Mouse (Mus musculus) C2C12 (cell line): ENCODE measurements at regions not wholly inside any gene's neighbourhood (a gene's known extent, or its start where the extent isn't known, plus 50 kb on each side); places are given as distances from the start of the nearest gene placed in this dataset.

ENCODE experiments used
- CEBPB ChIP-seq: IDR thresholded peaks from one replicate; pipeline ENCODE4 v1.6.1; 2011; ENCODE audit warnings: low read depth, mild to moderate bottlenecking, control low read depth, moderate library complexity
- CTCF ChIP-seq: IDR thresholded peaks from one replicate; pipeline ENCODE4 v1.5.1; 2011; ENCODE audit not compliant: control insufficient read depth, insufficient read depth, insufficient read length
- FOSL1 ChIP-seq: IDR thresholded peaks from one replicate; pipeline ENCODE4 v1.8.0; 2011; ENCODE audit warnings: mild to moderate bottlenecking, low read length; ENCODE audit not compliant: poor library complexity, insufficient read depth, severe bottlenecking
- MAX ChIP-seq: IDR thresholded peaks from one replicate; pipeline ENCODE4 v1.6.1; 2011; ENCODE audit warnings: mild to moderate bottlenecking, control low read depth
- MYOD1 ChIP-seq: IDR thresholded peaks from one replicate; pipeline ENCODE4 v1.6.1; 2011; ENCODE audit warnings: low read depth; ENCODE audit not compliant: control insufficient read depth, insufficient read length
- MYOG ChIP-seq: IDR thresholded peaks from one replicate; pipeline ENCODE4 v1.6.1; 2011; ENCODE audit not compliant: control insufficient read depth, insufficient read length; ENCODE audit errors: extremely low read depth
- USF1 ChIP-seq: IDR thresholded peaks from one replicate; pipeline ENCODE4 v1.6.1; 2011; ENCODE audit warnings: low read depth, mild to moderate bottlenecking, control low read depth, moderate library complexity

- no peak for TF ChIP-seq CTCF
- TF ChIP-seq USF1: no peak
- no peak for TF ChIP-seq MAX
- no peak for TF ChIP-seq FOSL1
- TF ChIP-seq MYOG: no peak
- TF ChIP-seq CEBPB: no peak
- no peak for TF ChIP-seq MYOD1
These were observed 325.1 kb upstream of the Fam98a start for GRCm38 (mm10) chr17:75876895-75877294.
